Mouse (Mus musculus): ENCODE data around the gene Tgfbr2.
"Not testable (repeated sequence)": the region's sequence is repeated elsewhere in the genome, so short reads cannot be mapped to it uniquely, and the experiment has no call there.

Tgfbr2 gene

GRCm38 (mm10) chr9:116077419-116077818, 97.7 kb downstream of the Tgfbr2 start:
- peak; percentile 72 for DNase-seq (ENCODE audit: low read depth, low spot score)

GRCm38 (mm10) chr9:116076946-116077345, 98.2 kb downstream of the Tgfbr2 start:
- DNase-seq (ENCODE audit: low read depth, low spot score): peak; percentile 83

- no peak for DNase-seq (ENCODE audit: low read depth, low spot score)
Measured at GRCm38 (mm10) chr9:116076163-116076562, 99.0 kb downstream of the Tgfbr2 start.

GRCm38 (mm10) chr9:116071561-116071960, 103.6 kb downstream of the Tgfbr2 start:
- not testable (repeated sequence) for DNase-seq (ENCODE audit: low read depth, low spot score)

- DNase-seq (ENCODE audit: low read depth, low spot score): no peak
Measured at GRCm38 (mm10) chr9:116064774-116065173, 110.4 kb downstream of the Tgfbr2 start.

- peak; percentile 45 for DNase-seq (ENCODE audit: low read depth, low spot score)
Measured at GRCm38 (mm10) chr9:116060691-116061090, 114.5 kb downstream of the Tgfbr2 start.

- DNase-seq (ENCODE audit: low read depth, low spot score): peak; percentile 85
Measured at GRCm38 (mm10) chr9:116059156-116059555, 116.0 kb downstream of the Tgfbr2 start.

- no peak for DNase-seq (ENCODE audit: low read depth, low spot score)
Measured at GRCm38 (mm10) chr9:116058475-116058874, 116.7 kb downstream of the Tgfbr2 start.

GRCm38 (mm10) chr9:116053976-116054375, 121.2 kb downstream of the Tgfbr2 start:
- DNase-seq (ENCODE audit: low read depth, low spot score): no peak

GRCm38 (mm10) chr9:116049985-116050384, 125.2 kb downstream of the Tgfbr2 start:
- DNase-seq (ENCODE audit: low read depth, low spot score): peak; percentile 17

- DNase-seq (ENCODE audit: low read depth, low spot score): peak; percentile 50
Measured at GRCm38 (mm10) chr9:116041787-116042186, 133.4 kb downstream of the Tgfbr2 start.

- no peak for DNase-seq (ENCODE audit: low read depth, low spot score)
Measured at GRCm38 (mm10) chr9:116041369-116041768, 133.8 kb downstream of the Tgfbr2 start.

GRCm38 (mm10) chr9:116040852-116041251, 134.3 kb downstream of the Tgfbr2 start:
- DNase-seq (ENCODE audit: low read depth, low spot score): not testable (repeated sequence)

GRCm38 (mm10) chr9:116039981-116040380, 135.2 kb downstream of the Tgfbr2 start:
- no peak for DNase-seq (ENCODE audit: low read depth, low spot score)

- DNase-seq (ENCODE audit: low read depth, low spot score): no peak
Measured at GRCm38 (mm10) chr9:116038275-116038674, 136.9 kb downstream of the Tgfbr2 start.
